Mouse (Mus musculus) A20 (cell line): Measurements from ENCODE around the gene Tnfaip2.
A peak's percentile ranks its signal among the peaks of the same experiment; 100 is the strongest.

Experiments used
- DNase-seq: peaks from one replicate; pipeline ENCODE4 v3.0.0-alpha.2; 2011; ENCODE audit warnings: low read depth, low spot score

Tnfaip2 gene

GRCm38 (mm10) chr12:111445161-111445889 is 3.1 kb downstream of the Tnfaip2 start:
- DNase-seq = no peak

- no peak for DNase-seq
Measured at GRCm38 (mm10) chr12:111445890-111446613, 3.8 kb downstream of the Tnfaip2 start.

DNA sequence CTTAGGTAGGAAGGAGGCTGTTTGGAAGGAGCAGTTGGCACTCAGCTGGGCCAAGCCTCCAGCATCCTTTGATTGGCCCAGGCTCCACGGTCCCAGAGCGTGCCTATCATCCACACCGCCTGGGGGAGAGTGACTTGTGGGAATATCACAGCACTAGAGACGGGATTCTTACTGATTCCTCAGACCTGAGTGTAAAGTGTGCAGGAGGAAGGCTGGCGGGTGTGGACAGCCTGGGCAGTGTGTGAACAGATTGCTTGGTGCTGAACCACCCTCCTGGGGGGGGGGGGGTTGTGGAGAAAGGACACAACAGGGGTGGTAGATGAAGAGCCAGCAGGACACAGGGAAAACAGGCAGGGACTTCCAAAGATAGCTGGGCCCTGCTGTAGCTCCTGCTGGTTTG is 4.5 kb downstream of the Tnfaip2 start:
- no peak for DNase-seq

DNA sequence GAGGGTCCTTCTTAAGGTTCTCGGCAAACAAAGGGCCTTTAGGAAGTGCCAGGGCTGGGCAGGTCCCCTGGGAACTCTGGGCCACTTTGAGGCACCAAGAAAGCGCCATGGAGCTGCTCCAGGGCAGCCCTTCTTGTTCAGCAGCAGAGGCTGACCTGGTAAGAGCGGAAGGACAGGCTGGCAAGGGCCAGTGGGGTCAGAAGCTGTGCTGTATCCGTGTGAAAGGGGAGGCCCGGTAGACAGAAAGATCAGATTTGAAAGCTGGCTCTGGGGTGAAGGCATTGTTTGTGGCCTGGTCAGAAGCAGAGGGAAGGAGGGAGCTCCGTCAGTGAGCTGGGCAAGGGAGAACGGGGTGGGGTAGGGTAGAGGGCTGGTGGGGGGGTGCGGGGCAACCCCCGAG is 5.1 kb downstream of the Tnfaip2 start:
- no peak for DNase-seq

DNA sequence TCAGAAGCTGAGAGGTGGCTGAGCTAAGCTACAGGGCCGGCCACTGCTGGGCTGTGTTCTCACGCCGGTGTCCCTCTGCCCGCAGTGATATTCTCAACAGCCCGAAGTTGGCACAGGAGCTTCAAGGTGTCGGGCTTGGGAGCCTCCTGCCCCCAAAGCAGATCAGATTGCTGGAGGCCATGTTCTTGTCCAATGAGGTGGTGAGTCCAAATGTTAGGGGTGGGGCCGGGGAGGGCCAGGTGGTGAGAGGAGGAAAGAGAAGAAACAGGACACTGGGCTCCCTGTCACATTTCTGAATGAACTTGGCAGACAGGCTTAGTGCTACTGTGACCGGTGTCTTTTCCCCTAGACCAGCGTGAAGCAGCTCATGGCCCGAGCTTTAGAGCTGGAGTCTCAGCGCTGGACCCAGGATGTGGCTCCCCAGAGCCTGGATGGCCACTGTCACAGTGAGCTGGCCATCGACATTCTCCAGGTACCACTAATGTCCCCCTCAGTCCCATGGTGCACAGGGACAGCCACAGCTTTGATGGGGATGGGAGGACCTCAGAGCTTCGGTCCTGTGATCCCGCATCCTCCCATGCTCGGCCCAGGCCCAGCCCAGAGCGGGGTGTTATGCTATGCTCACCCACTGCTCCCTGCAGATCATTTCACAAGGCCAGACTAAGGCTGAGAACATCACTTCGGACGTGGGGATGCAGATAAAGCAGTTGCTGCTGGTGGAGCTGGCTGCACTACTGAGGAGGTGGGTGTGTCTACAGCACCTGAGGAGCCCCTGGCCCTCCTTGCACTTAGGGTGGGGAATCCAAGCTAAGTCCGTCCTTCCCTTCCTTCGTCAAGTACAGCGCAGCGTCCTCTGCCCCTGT is 5.9 kb downstream of the Tnfaip2 start:
- DNase-seq = no peak

DNA sequence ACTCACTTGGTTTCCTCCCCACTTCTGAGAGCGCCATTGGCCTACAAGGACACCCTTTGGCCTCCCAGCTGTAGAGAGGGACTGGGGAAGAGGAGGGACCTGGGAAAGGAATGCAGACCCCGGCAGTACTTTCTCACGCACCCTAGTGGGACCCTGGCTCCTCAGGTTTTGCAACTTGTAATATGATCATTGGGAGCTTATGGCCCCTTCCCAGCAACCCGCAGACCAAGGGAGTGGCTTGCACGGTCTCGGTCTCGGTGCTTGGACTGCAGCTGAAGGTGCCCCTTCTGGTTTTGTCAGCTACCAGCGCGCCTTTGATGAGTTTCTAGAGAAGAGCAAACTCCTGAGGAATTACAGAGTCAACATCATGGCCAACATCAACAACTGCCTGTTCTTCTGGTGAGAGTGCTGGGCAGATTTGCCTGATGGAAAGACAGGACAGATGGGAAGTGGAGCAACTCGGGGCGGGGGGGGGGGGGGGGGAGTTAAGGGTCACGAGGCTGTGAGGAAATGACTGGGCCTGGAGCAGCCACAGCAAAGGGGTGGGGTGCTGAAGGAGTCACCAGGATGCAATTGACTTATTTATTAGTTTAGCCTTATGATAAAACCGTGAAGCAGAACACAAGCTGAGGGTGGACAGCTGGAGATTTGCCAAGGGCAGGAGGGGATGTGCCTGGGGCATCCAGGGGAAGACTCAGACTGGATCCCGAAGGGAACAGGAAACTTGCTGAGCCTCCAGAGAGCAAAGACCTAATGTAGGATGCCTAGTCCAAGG is 6.8 kb downstream of the Tnfaip2 start:
- no peak for DNase-seq

DNA sequence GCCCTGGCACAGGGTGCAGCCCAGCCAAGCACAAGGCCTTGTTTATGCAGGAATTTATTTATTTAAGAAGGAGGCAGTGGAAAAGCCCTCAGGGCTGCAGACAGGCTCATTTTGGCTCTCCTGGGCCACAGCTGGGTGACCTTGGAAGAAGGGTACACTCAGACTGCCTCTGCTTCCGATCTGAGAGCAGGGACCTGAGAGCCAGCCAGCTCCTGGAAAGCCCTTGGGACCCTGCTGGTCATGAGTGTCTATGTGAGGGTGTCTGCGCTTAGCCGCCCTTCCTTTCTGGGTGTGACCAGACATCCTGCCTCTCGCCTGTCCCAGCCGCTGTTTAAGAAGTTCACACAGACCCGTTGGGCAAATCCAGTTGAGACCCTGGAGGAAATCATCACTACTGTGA is 8.1 kb downstream of the Tnfaip2 start:
- no peak for DNase-seq

- DNase-seq = no peak
Measured at GRCm38 (mm10) chr12:111451561-111451960, 9.3 kb downstream of the Tnfaip2 start.

GRCm38 (mm10) chr12:111454021-111454420 is 11.8 kb downstream of the Tnfaip2 start:
- DNase-seq = no peak

DNA sequence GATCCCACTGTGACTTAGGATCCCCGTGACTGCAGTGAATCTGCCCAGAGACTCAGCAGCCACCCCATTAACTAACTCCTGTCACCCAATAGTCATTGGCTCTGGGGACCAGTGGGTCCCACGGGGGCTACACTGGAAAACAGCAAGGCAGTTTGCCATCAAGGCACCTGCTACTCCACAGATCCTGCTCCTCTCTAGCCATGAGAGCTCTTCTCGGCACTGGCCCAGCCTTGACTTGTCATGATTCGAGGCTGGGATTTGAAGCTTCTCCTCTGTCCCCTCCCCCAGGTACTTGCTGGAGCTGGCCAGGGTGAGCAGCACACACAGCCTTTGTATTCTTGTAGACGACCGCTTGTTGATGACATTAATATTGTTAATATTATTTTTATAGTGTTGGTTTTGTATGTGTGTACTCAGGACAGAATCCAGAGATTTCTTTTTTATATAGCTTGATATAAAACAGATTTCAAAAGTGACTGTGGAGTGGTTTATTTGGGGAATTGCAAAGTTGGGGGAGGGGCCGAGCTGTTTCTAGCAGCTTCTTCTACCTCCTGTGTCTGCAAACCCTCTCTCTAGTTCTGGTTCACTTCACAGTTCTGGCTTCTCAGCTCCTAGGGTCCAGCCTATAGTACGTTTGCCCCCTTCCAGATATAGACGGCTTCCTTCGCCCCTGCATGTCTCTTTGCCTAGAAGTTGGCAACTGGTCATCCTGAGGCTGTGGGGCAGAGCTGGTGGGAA is 12.4 kb downstream of the Tnfaip2 start:
- no peak for DNase-seq

DNA sequence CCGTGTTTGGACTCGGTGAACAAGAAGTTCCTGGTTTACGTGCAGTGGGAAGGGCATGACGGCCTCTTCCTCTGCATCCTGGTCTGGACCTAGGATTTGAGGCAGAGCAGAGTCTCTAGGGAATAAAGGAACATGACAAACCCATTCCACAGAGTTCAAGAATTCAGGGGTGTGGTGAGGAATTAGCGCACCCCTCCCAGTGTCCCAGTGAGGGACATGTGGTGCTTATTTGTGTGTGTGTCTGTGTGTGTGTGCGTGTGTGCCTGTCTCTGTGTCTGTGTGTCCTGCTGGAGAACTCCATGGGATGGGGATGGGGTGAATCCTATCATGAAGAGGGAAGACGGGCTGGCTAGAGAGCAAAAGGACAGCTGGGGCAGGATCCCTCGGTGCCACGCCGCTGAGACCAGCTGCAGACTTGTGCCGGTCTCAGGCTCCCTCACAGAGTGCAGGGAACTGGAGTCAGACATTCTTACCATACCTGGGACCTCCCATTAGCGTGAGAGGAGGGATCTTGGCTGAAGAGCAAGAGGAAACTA is 13.1 kb downstream of the Tnfaip2 start:
- no peak for DNase-seq

DNA sequence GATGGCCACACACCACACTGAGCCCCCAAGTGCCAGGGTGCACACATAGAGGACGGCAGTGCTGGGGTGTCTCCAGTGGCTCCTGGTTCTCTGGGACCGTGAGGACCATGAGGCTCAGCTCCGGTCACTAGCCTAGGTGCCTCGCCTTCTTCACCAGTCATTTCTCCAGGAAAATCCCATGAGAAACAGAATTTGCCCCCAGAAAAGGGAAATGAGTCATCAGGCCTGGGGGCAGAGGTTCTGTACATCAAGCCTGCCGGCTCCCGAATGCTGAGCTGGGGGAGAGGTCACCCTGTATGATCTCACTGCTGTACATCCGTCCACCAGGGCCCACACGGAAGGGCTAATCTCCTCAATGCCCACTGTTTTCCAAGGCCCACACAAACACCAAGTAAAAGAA is 13.6 kb downstream of the Tnfaip2 start:
- DNase-seq = no peak

- no peak for DNase-seq
Measured at GRCm38 (mm10) chr12:111457742-111458141, 15.5 kb downstream of the Tnfaip2 start.

DNA sequence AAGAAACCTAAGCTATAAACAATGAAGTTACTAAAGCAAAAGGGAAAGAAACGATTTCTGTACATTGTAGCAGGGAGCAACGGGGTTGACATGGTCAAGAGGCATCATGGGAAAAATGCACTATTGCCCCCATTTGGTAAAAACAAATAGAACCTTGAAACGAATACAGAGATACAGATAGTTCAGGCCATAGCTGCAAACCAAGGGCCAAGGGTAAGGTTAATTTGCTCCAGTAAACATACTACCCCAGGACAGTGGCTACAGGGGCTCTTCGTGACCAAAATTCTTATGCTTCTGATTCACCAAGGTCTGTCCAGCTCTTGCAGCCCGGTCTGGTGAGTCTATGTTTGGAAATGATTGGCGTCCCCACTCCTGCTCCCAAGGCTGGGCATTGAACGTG is 21.3 kb downstream of the Tnfaip2 start:
- no peak for DNase-seq

- DNase-seq = no peak
Measured at GRCm38 (mm10) chr12:111466369-111466768, 24.1 kb downstream of the Tnfaip2 start.

DNA sequence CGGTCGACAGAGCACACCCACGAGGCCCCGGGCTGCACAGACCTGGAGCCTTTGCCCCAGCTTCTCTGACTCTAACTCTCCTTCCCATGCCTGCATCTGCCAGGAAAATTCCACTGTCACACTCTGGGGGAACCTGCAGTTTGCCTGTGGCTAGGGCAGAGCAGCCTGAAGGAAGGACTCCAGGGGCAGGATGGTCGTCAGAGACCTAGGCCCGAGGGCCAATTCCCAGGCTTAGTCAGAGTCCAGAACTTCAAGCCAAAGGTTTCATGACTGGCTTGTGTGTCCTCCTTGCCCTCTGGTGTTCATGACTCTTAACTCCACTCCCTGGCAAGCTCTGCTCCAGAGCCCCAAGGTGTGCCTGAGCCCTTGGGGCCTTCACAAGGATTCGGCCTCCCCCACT is 25.9 kb downstream of the Tnfaip2 start:
- no peak for DNase-seq

DNA sequence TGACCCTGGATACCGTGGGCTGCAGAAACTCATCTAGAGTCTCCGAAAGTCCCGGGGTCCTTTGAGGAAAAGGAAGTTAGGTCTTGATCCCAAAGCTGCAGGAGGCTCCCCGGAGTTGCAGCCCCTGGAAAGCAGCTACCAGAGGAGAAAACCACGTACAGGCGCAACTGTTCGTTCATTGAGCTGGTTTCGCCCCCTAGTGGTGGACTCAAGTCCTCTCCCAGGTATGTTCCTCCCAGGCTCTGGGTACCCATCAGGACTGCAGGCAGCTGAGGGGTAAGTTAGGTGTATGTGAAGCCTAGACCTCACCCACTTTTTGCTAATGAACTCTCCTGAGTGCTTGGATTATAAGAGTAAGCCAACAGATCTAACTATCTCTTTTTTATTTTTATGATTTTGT is 27.2 kb downstream of the Tnfaip2 start:
- peak; percentile 73 for DNase-seq

GRCm38 (mm10) chr12:111471119-111471518 is 28.9 kb downstream of the Tnfaip2 start:
- DNase-seq = no peak

DNA sequence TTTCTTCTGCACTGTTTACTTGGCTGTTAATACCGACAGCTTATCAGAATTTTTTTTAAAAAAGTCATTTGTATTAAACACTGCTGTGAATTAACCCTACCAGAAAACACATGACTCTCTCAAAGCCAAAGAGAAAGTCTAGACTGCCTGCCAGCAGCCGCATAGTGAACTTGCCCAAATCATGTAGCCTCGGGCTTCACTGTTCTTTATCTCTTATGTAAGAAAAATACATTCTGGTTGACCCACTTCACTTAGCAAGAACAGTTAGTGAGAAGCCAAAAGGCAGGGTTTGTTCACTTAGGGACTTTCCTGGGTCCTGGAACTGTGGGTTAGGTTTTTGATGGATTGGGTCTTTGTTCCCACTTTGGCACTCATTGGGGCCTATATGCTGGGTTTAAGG is 29.5 kb downstream of the Tnfaip2 start:
- no peak for DNase-seq

GRCm38 (mm10) chr12:111472886-111473285 is 30.6 kb downstream of the Tnfaip2 start:
- DNase-seq = no peak

GRCm38 (mm10) chr12:111474384-111474783 is 32.1 kb downstream of the Tnfaip2 start:
- DNase-seq = no peak
